Mouse (Mus musculus) hindbrain, embryonic 16.5 days (tissue): ENCODE measurements around the gene Erp29. TPM values are rescaled to one million over a fixed set of nuclear protein-coding genes. Genes with fewer than 3 reads are reported as not detected.
"Not testable (repeated sequence)": the region's sequence is repeated elsewhere in the genome, so short reads cannot be mapped to it uniquely, and the experiment has no call there.

Experiments used
- ATAC-seq: fragments of 200-750 bp; cut with Nextera tagmentation; 2 replicates; pipeline ENCODE4 v1.8.0; 2017; ENCODE audit warnings: moderate TSS enrichment, moderate library complexity
- H3K27ac ChIP-seq: fragments of 300-500 bp; sonication (generic); 2 replicates; pipeline ENCODE4 v1.5.1; 2014; ENCODE audit warnings: low read depth, mild to moderate bottlenecking, control low read depth, low read length, moderate library complexity
- H3K27me3 ChIP-seq: fragments of 300-500 bp; sonication (generic); replicated peaks from 2 replicates; pipeline ENCODE4 v1.6.1; 2014; ENCODE audit warnings: low read length; ENCODE audit not compliant: control insufficient read depth, insufficient read depth
- H3K36me3 ChIP-seq: fragments of 300-500 bp; sonication (generic); 2 replicates; pipeline ENCODE4 v1.6.1; 2014; ENCODE audit warnings: mild to moderate bottlenecking, low read length, moderate library complexity, mixed read lengths; ENCODE audit not compliant: control insufficient read depth, insufficient read depth
- H3K4me1 ChIP-seq: fragments of 300-500 bp; sonication (generic); 2 replicates; pipeline ENCODE4 v1.6.1; 2014; ENCODE audit warnings: low read depth, low read length; ENCODE audit not compliant: control insufficient read depth, insufficient read depth
- H3K4me2 ChIP-seq: fragments of 300-500 bp; sonication (generic); 2 replicates; pipeline ENCODE4 v1.6.1; 2014; ENCODE audit warnings: mild to moderate bottlenecking, low read length, control low read depth, moderate library complexity
- H3K4me3 ChIP-seq: fragments of 300-500 bp; sonication (generic); 2 replicates; pipeline ENCODE4 v1.5.1; 2014; ENCODE audit warnings: mild to moderate bottlenecking, low read length, control low read depth, moderate library complexity
- H3K9ac ChIP-seq: fragments of 300-500 bp; sonication (generic); 2 replicates; pipeline ENCODE4 v1.6.1; 2014; ENCODE audit warnings: low read depth, mild to moderate bottlenecking, control low read depth, low read length, moderate library complexity
- H3K9me3 ChIP-seq: fragments of 300-500 bp; sonication (generic); 2 replicates; pipeline ENCODE4 v1.6.1; 2014; ENCODE audit warnings: mild to moderate bottlenecking, low read length, moderate library complexity; ENCODE audit not compliant: control insufficient read depth
- WGBS: fragments of 180-500 bp; shearing (Covaris S2); extraction: QIAGEN DNeasy Blood & Tissue Kit; methylation state at CpG from one replicate; pipeline ENCODE4 v1.1.7; 2014; 5-methylcytosine and 5-hydroxymethylcytosine counted together
- polyA plus RNA-seq: library from polyadenylated mRNA; unstranded; fragments of >200 nt; fragmentation: Nextera tagmentation; extraction: Ambion mirVana; gene quantifications from 2 replicates; pipeline ENCODE4 v1.2.1, GENCODE M21; 2015

Gene Erp29
- polyA plus RNA-seq = 199 and 211 TPM in 2 replicates

- WGBS = 0% methylated on average over 55 of the region's 97 CpGs
Observed at GRCm38 (mm10) chr5:121452026-121452869, at the start of gene Erp29. TSS of gene Erp29 (minus strand) at chr5:121452506.

GRCm38 (mm10) chr5:121501424-121501996 is 49.2 kb upstream of the Erp29 start:
- not testable (repeated sequence) for H3K36me3 ChIP-seq, H3K4me1 ChIP-seq, H3K9me3 ChIP-seq, H3K9ac ChIP-seq, H3K4me3 ChIP-seq, ATAC-seq, H3K27me3 ChIP-seq, H3K27ac ChIP-seq, H3K4me2 ChIP-seq
- WGBS = 82% methylated on average over 10 of the region's 17 CpGs

More at GRCm38 (mm10) chr5:121452026-121452869, at the start of gene Erp29:
- peak; percentile 96 for ATAC-seq
- Histone ChIP-seq H3K27me3 (no peaks in the 10 kb centered on the region), H3K27ac (peak within 1 kb of the TSS; percentile 94), H3K4me1 (peaks cover 19% of the 10 kb centered on the region), H3K9me3 (no peaks in the 10 kb centered on the region), H3K36me3 (peaks cover 10% of the 10 kb centered on the region), H3K4me2 (peak within 1 kb of the TSS; percentile 85), H3K4me3 (peak within 1 kb of the TSS; percentile 65), H3K9ac (peak within 1 kb of the TSS; percentile 98)

DNA sequence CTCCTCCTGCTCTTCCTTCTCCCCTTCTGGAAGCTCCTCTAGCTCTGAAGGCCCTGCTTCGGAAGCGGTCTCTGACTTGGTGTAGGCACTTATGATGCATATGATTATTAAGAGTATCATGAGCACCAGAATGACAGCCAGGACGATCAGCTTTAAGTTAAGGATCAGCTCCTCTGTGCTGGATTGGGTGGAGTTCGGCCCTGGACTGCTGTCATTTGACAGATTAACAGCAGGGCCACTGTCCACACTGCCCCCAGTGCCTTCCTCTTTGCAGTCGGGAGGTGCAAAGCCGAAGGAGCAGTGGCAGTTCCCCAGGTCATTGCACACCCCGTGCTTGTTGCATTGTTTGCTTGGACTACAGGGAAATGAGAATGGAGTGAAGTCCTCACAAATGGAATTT is 48.4 kb upstream of the Erp29 start:
- no peaks in the 10 kb centered on the region for H3K36me3 ChIP-seq
- no peaks in the 10 kb centered on the region for H3K9me3 ChIP-seq
- no peak overlapping the region for H3K4me3 ChIP-seq
- no peak for ATAC-seq
- H3K27ac ChIP-seq = no peak overlapping the region
- H3K4me1 ChIP-seq = no peaks in the 10 kb centered on the region
- H3K9ac ChIP-seq = no peak overlapping the region
- WGBS = 69% methylated on average over 7 of the region's 7 CpGs
- H3K27me3 ChIP-seq = no peaks in the 10 kb centered on the region
- no peak overlapping the region for H3K4me2 ChIP-seq

DNA sequence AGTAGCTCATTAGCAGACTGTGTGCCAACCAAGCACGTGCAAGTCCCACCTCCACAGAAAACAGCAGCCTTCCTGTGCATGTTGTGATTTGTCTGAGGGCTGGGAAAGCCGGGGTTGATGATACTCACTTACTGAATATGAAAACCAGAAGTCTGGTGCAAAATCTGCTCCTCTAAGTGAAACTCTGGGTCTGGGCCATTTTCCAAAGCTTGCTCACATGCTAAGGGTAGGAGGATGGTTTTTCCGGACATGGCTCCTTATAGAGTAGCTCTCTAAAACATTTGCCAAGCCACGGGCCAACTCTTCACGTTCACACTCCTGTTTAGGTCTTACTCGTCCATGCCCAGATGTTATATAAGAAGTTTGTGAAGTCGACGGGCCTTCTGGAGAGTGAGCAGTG is 41.0 kb upstream of the Erp29 start:
- H3K27ac ChIP-seq = no peak overlapping the region
- ATAC-seq = no peak
- no peak overlapping the region for H3K4me2 ChIP-seq
- H3K9me3 ChIP-seq = no peaks in the 10 kb centered on the region
- no peak overlapping the region for H3K9ac ChIP-seq
- no peaks in the 10 kb centered on the region for H3K27me3 ChIP-seq
- WGBS = 75% methylated on average over 8 of the region's 8 CpGs
- H3K36me3 ChIP-seq = no peaks in the 10 kb centered on the region
- no peaks in the 10 kb centered on the region for H3K4me1 ChIP-seq
- H3K4me3 ChIP-seq = no peak overlapping the region

DNA sequence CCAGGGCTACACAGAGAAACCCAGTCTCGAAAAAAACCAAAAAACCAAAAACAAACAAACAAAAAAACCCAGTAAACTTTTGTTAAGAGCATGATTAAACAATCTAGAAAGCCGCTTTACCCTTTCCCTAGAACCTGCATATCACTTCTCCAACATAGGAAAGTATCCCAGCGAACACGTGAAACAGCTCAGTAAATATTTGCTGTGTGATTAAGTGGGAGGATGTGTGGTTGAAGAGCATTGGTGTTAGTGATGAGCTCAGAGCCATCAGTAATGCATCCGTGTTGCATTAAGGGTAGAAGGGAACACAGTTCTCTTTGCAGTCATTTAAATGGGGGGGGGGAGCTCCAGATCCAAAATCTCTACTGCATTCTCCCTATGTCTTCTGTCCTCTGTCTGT is 32.5 kb upstream of the Erp29 start:
- H3K27me3 ChIP-seq = no peaks in the 10 kb centered on the region
- WGBS = 85% methylated on average over 5 of the region's 5 CpGs
- H3K9ac ChIP-seq = no peak overlapping the region
- no peak overlapping the region for H3K27ac ChIP-seq
- no peak for ATAC-seq
- no peak overlapping the region for H3K4me2 ChIP-seq
- no peaks in the 10 kb centered on the region for H3K4me1 ChIP-seq
- no peaks in the 10 kb centered on the region for H3K36me3 ChIP-seq
- H3K9me3 ChIP-seq = no peaks in the 10 kb centered on the region
- no peak overlapping the region for H3K4me3 ChIP-seq

DNA sequence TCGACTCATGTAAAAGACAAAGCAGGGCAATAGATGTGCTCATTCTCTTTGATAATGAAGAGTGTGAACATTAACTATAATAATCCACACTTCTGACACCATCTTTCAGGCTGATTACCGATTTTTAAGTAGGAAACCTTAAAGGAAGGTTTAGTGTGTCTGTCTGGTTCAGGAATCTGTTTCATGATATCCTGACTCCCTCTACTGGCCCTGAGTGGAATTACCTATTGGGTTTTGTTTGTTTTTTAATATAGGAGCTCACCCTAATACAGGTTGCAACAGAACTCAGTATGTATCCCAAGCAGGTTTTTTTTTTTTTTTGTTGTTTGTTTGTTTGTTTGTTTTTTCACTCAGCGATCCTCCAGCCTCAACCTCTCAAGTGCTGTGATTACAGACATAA is 25.4 kb upstream of the Erp29 start:
- Histone ChIP-seq H3K27me3 (no peaks in the 10 kb centered on the region), H3K27ac (no peak overlapping the region), H3K4me2 (no peak overlapping the region), H3K4me1 (no peaks in the 10 kb centered on the region), H3K36me3 (no peaks in the 10 kb centered on the region), H3K9me3 (no peaks in the 10 kb centered on the region), H3K9ac (no peak overlapping the region), H3K4me3 (no peak overlapping the region)
- 32% methylated on average over 3 of the region's 3 CpGs for WGBS
- ATAC-seq = no peak

GRCm38 (mm10) chr5:121476040-121476439 is 23.7 kb upstream of the Erp29 start:
- H3K9ac ChIP-seq = no peak overlapping the region
- WGBS = 100% methylated on average over 1 of the region's 1 CpGs
- ATAC-seq = no peak
- no peaks in the 10 kb centered on the region for H3K9me3 ChIP-seq
- H3K36me3 ChIP-seq = no peaks in the 10 kb centered on the region
- no peak overlapping the region for H3K4me2 ChIP-seq
- no peak overlapping the region for H3K27ac ChIP-seq
- no peak overlapping the region for H3K4me3 ChIP-seq
- H3K27me3 ChIP-seq = no peaks in the 10 kb centered on the region
- H3K4me1 ChIP-seq = no peaks in the 10 kb centered on the region

DNA sequence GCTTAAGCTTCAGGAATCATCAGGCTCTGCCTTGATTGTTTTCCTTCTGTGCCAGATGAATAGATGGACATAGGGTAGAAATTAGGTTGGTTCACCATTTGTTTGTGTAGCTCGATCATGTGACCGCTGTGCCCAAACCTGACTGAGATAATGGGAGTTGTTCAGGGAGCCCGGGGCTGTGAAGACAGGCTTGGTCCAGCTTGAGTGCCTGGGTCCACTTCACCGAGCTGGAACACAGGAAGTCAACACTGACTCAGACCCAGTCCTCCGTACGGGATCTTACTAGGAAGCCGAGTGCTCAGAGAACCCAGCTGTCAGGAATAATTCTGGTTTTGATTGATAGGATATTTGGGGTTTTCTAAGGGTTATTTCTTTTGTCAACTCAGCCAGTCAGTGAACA is 22.3 kb upstream of the Erp29 start:
- Histone ChIP-seq H3K27me3 (no peaks in the 10 kb centered on the region), H3K4me2 (no peak overlapping the region), H3K27ac (no peak overlapping the region), H3K9me3 (no peaks in the 10 kb centered on the region), H3K4me3 (no peak overlapping the region), H3K9ac (no peak overlapping the region), H3K4me1 (no peaks in the 10 kb centered on the region), H3K36me3 (no peaks in the 10 kb centered on the region)
- ATAC-seq = no peak
- 82% methylated on average over 7 of the region's 7 CpGs for WGBS

GRCm38 (mm10) chr5:121472411-121472810 is 20.1 kb upstream of the Erp29 start:
- Histone ChIP-seq H3K27me3 (no peaks in the 10 kb centered on the region), H3K9ac (no peak overlapping the region), H3K4me3 (no peak overlapping the region), H3K4me2 (no peak overlapping the region), H3K36me3 (no peaks in the 10 kb centered on the region), H3K27ac (no peak overlapping the region), H3K9me3 (no peaks in the 10 kb centered on the region), H3K4me1 (no peaks in the 10 kb centered on the region)
- WGBS = 89% methylated on average over 2 of the region's 2 CpGs
- no peak for ATAC-seq
